In the genomic region with DNA sequence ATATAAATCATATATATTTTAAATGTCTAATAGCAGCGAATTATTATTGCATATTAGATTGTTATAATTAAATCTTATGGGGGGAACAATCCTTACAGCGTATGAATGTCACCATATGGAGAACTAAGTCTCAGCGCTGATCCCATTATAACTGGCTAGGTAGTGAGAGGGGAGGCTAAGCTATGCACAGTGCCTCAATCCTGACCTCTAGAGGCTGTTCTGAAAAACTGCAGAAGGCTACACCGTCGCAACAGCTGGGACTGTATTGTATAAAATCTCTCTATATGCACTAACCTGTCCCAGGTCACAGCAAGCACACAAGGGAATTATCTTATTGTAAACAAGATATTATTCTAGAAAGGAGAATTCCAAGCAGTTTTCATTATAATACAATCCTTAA, we compare ENCODE assay signal across 8 mouse cellular contexts.
DNase-seq lines count a peak whose midpoint lies in the region; ATAC-seq and TF ChIP-seq lines count a peak whose summit lies in the region.

No protein-coding gene starts in this region.

- no peaks in the 10 kb centered on the region for H3K9me3 ChIP-seq in forebrain, embryonic 10.5 days
- H3K9me3 ChIP-seq in intestine, embryonic 16.5 days (ENCODE audit: control insufficient read depth, low read length) = no peaks in the 10 kb centered on the region
- H3K9me3 ChIP-seq in limb, embryonic 10.5 days (replicated peaks) = no peaks in the 10 kb centered on the region
- no peaks in the 10 kb centered on the region for H3K9me3 ChIP-seq in midbrain, postnatal 0 days (ENCODE audit: low read length)

- H3K27ac ChIP-seq in forebrain, embryonic 10.5 days = no peak overlapping the region
- H3K27ac ChIP-seq in intestine, embryonic 16.5 days (ENCODE audit: low read length) = no peak overlapping the region
- H3K27ac ChIP-seq in limb, embryonic 10.5 days = no peak overlapping the region
- no peak overlapping the region for H3K27ac ChIP-seq in midbrain, postnatal 0 days (ENCODE audit: low read depth, low read length)

- no peaks in the 10 kb centered on the region for H3K36me3 ChIP-seq in forebrain, embryonic 10.5 days (replicated peaks)
- no peaks in the 10 kb centered on the region for H3K36me3 ChIP-seq in intestine, embryonic 16.5 days (ENCODE audit: control insufficient read depth, insufficient read depth, low read length)
- no peaks in the 10 kb centered on the region for H3K36me3 ChIP-seq in limb, embryonic 10.5 days
- H3K36me3 ChIP-seq in midbrain, postnatal 0 days (ENCODE audit: insufficient read depth, low read length) = no peaks in the 10 kb centered on the region

- H3K4me3 ChIP-seq in forebrain, embryonic 10.5 days = no peak overlapping the region
- H3K4me3 ChIP-seq in intestine, embryonic 16.5 days (ENCODE audit: low read length) = no peak overlapping the region
- no peak overlapping the region for H3K4me3 ChIP-seq in limb, embryonic 10.5 days
- H3K4me3 ChIP-seq in midbrain, postnatal 0 days (ENCODE audit: low read depth, low read length) = no peak overlapping the region

- H3K27me3 ChIP-seq in forebrain, embryonic 10.5 days (ENCODE audit: poor library complexity, severe bottlenecking) = no peaks in the 10 kb centered on the region
- no peaks in the 10 kb centered on the region for H3K27me3 ChIP-seq in intestine, embryonic 16.5 days (replicated peaks; ENCODE audit: control insufficient read depth, insufficient read depth, low read length)
- H3K27me3 ChIP-seq in limb, embryonic 10.5 days (ENCODE audit: low read depth, poor library complexity, severe bottlenecking) = no peaks in the 10 kb centered on the region
- H3K27me3 ChIP-seq in midbrain, postnatal 0 days (ENCODE audit: insufficient read depth, low read length) = no peaks in the 10 kb centered on the region

- DNase-seq in adrenal gland, postnatal 10 days = peak; percentile 27
- no peak for DNase-seq in adrenal gland, postnatal 4 days (ENCODE audit: low spot score in 2 of 2)
- peak; percentile 45 for DNase-seq in brain, embryonic 18.5 days (ENCODE audit: low read depth, low spot score)
- DNase-seq in forebrain, embryonic 10.5 days (ENCODE audit: extremely low spot score, low spot score) = peak; percentile 24
- DNase-seq in limb, embryonic 10.5 days (ENCODE audit: low spot score) = peak; percentile 35
- DNase-seq in midbrain, postnatal 0 days (ENCODE audit: low spot score) = peak; percentile 86
- peak; percentile 18 for DNase-seq in thymus, postnatal 25 days

- no peak overlapping the region for H3K4me2 ChIP-seq in intestine, embryonic 16.5 days (ENCODE audit: low read depth, low read length)
- no peak overlapping the region for H3K4me2 ChIP-seq in midbrain, postnatal 0 days (ENCODE audit: low read depth, low read length, poor library complexity, severe bottlenecking)

- H3K9ac ChIP-seq in intestine, embryonic 16.5 days (ENCODE audit: low read depth, low read length) = no peak overlapping the region
- H3K9ac ChIP-seq in midbrain, postnatal 0 days (replicated peaks; ENCODE audit: low read length, poor library complexity, severe bottlenecking) = no peak overlapping the region

- peak; percentile 86 for ATAC-seq in intestine, embryonic 16.5 days
- peak; percentile 90 for ATAC-seq in midbrain, postnatal 0 days (ENCODE audit: low FRiP score)

- 20% methylated on average over 5 of the region's 5 CpGs for WGBS in forebrain, embryonic 10.5 days
- WGBS in intestine, embryonic 16.5 days = 9% methylated on average over 5 of the region's 5 CpGs
- WGBS in limb, embryonic 10.5 days = 20% methylated on average over 5 of the region's 5 CpGs
- WGBS in midbrain, postnatal 0 days = 9% methylated on average over 5 of the region's 5 CpGs

- TF ChIP-seq CTCF in midbrain, postnatal 0 days (IDR thresholded peaks at IDR 0.05) = peak; percentile 92

- H3K4me1 ChIP-seq in forebrain, embryonic 10.5 days = peaks cover 7% of the 10 kb centered on the region
- peaks cover 4% of the 10 kb centered on the region; the same call in 1 of the 2 replicates for H3K4me1 ChIP-seq in intestine, embryonic 16.5 days (ENCODE audit: control insufficient read depth, insufficient read depth, low read length)
- H3K4me1 ChIP-seq in limb, embryonic 10.5 days = peaks cover 10% of the 10 kb centered on the region
- no peaks in the 10 kb centered on the region for H3K4me1 ChIP-seq in midbrain, postnatal 0 days (ENCODE audit: insufficient read depth, low read length)

Comparison
In these comparisons a context has a peak if more than half of its experiments do, and no peak if none do; other contexts are left out.
1. DNase-seq: peak in adrenal gland, postnatal 10 days (single experiment), brain, embryonic 18.5 days (single experiment), forebrain, embryonic 10.5 days (single experiment), limb, embryonic 10.5 days (single experiment), midbrain, postnatal 0 days (single experiment) and thymus, postnatal 25 days (single experiment); none in adrenal gland, postnatal 4 days (0 of 2).